Mouse (Mus musculus): Measurements from ENCODE around the gene Il15ra. TPM values are rescaled to one million over a fixed set of nuclear protein-coding genes. Genes with fewer than 3 reads are reported as not detected.

Il15ra gene
- polyA plus RNA-seq, 1 experiment from 2014 or later: 0.64 TPM

DNA sequence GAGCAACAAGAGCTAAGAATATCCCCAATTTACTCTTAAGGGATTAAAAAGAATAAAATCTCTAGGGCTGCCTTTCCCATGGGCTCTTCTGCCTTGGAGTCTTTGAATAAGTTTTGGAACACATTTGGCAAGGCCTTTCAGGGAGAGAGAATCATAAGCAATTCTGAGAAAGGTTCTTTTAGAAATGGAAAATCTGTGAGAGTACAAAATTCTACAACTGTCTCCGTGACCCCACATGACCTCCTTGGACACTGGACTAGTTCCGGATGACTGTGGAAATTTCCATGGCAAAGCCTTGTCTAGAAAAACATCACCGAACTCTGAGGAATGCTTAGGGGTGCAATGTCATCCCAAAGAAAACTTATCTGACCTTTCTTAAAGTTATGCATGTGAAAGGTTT is 39.8 kb upstream of the Il15ra start:
- H3K4me3 ChIP-seq (replicated peaks; ENCODE audit: low read depth, low read length): no peak overlapping the region
- no peak for DNase-seq
- H3K9me3 ChIP-seq (ENCODE audit: control insufficient read depth, low read length): no peaks in the 10 kb centered on the region
- 87% methylated on average over 3 of the region's 3 CpGs for WGBS
- no peaks in the 10 kb centered on the region for H3K27me3 ChIP-seq (ENCODE audit: control insufficient read depth, insufficient read depth, low read length)
- no peak overlapping the region for H3K27ac ChIP-seq (replicated peaks; ENCODE audit: low read depth, low read length)
- H3K9ac ChIP-seq (replicated peaks; ENCODE audit: low read length): no peak overlapping the region
- no peaks in the 10 kb centered on the region for H3K36me3 ChIP-seq (ENCODE audit: control insufficient read depth, insufficient read depth, low read length)
- H3K4me1 ChIP-seq (ENCODE audit: control insufficient read depth, insufficient read depth, low read length): no peaks in the 10 kb centered on the region
- H3K4me2 ChIP-seq (ENCODE audit: low read length): no peak overlapping the region
- no peak for ATAC-seq (ENCODE audit: low FRiP score, low TSS enrichment)

GRCm38 (mm10) chr2:11672144-11672543 is 32.9 kb upstream of the Il15ra start:
- no peaks in the 10 kb centered on the region for H3K27me3 ChIP-seq (ENCODE audit: control insufficient read depth, insufficient read depth, low read length)
- no peaks in the 10 kb centered on the region for H3K36me3 ChIP-seq (ENCODE audit: control insufficient read depth, insufficient read depth, low read length)
- 27% methylated on average over 3 of the region's 3 CpGs for WGBS
- H3K4me3 ChIP-seq (replicated peaks; ENCODE audit: low read depth, low read length): no peak overlapping the region
- no peaks in the 10 kb centered on the region for H3K9me3 ChIP-seq (ENCODE audit: control insufficient read depth, low read length)
- no peak overlapping the region for H3K4me2 ChIP-seq (ENCODE audit: low read length)
- H3K9ac ChIP-seq (replicated peaks; ENCODE audit: low read length): no peak overlapping the region
- ATAC-seq (ENCODE audit: low FRiP score, low TSS enrichment): no peak
- H3K4me1 ChIP-seq (ENCODE audit: control insufficient read depth, insufficient read depth, low read length): no peaks in the 10 kb centered on the region
- H3K27ac ChIP-seq (replicated peaks; ENCODE audit: low read depth, low read length): no peak overlapping the region
- no peak for DNase-seq

GRCm38 (mm10) chr2:11679626-11680025 is 25.5 kb upstream of the Il15ra start:
- H3K4me3 ChIP-seq (replicated peaks; ENCODE audit: low read depth, low read length): no peak overlapping the region
- no peak overlapping the region for H3K4me2 ChIP-seq (ENCODE audit: low read length)
- WGBS: 89% methylated on average over 7 of the region's 7 CpGs

GRCm38 (mm10) chr2:11682712-11683111 is 22.4 kb upstream of the Il15ra start:
- ATAC-seq (ENCODE audit: low FRiP score, low TSS enrichment): no peak

More at GRCm38 (mm10) chr2:11679626-11680025, 25.5 kb upstream of the Il15ra start:
- Histone ChIP-seq H3K27me3 (ENCODE audit: control insufficient read depth, insufficient read depth, low read length) (no peaks in the 10 kb centered on the region), H3K4me1 (ENCODE audit: control insufficient read depth, insufficient read depth, low read length) (no peaks in the 10 kb centered on the region), H3K36me3 (ENCODE audit: control insufficient read depth, insufficient read depth, low read length) (no peaks in the 10 kb centered on the region), H3K9ac (replicated peaks; ENCODE audit: low read length) (no peak overlapping the region), H3K27ac (replicated peaks; ENCODE audit: low read depth, low read length) (no peak overlapping the region), H3K9me3 (ENCODE audit: control insufficient read depth, low read length) (no peaks in the 10 kb centered on the region)
- DNase-seq (no peak), ATAC-seq (ENCODE audit: low FRiP score, low TSS enrichment) (no peak)

DNA sequence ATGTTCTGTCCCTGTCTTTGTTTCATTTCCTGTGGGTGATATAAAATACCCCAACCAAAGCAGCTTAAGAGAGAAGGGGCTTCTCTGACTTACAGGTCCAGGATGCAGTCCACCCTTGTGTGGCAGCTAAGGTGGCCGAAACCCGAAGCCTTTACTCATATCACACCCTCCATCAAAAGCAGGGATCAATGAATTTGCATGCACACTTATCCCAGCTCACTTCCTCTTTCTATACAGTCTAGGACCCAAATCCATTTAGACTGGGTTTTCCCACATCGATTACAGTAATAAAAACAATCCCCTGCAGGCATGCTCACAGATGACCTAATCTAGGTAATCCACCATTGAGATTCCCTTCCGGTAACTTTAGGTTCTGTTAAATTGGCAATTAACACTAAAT is 18.6 kb upstream of the Il15ra start:
- H3K4me3 ChIP-seq (replicated peaks; ENCODE audit: low read depth, low read length): no peak overlapping the region
- no peak overlapping the region for H3K4me2 ChIP-seq (ENCODE audit: low read length)
- DNase-seq: no peak
- no peaks in the 10 kb centered on the region for H3K36me3 ChIP-seq (ENCODE audit: control insufficient read depth, insufficient read depth, low read length)
- H3K27ac ChIP-seq (replicated peaks; ENCODE audit: low read depth, low read length): no peak overlapping the region
- no peaks in the 10 kb centered on the region for H3K4me1 ChIP-seq (ENCODE audit: control insufficient read depth, insufficient read depth, low read length)
- 88% methylated on average over 4 of the region's 4 CpGs for WGBS
- no peak overlapping the region for H3K9ac ChIP-seq (replicated peaks; ENCODE audit: low read length)
- no peak for ATAC-seq (ENCODE audit: low FRiP score, low TSS enrichment)
- H3K9me3 ChIP-seq (ENCODE audit: control insufficient read depth, low read length): no peaks in the 10 kb centered on the region
- H3K27me3 ChIP-seq (ENCODE audit: control insufficient read depth, insufficient read depth, low read length): no peaks in the 10 kb centered on the region

More at GRCm38 (mm10) chr2:11682712-11683111, 22.4 kb upstream of the Il15ra start:
- Histone ChIP-seq H3K4me3 (replicated peaks; ENCODE audit: low read depth, low read length) (no peak overlapping the region), H3K36me3 (ENCODE audit: control insufficient read depth, insufficient read depth, low read length) (no peaks in the 10 kb centered on the region), H3K4me2 (ENCODE audit: low read length) (no peak overlapping the region), H3K4me1 (ENCODE audit: control insufficient read depth, insufficient read depth, low read length) (no peaks in the 10 kb centered on the region), H3K9me3 (ENCODE audit: control insufficient read depth, low read length) (no peaks in the 10 kb centered on the region), H3K27me3 (ENCODE audit: control insufficient read depth, insufficient read depth, low read length) (no peaks in the 10 kb centered on the region), H3K27ac (replicated peaks; ENCODE audit: low read depth, low read length) (no peak overlapping the region), H3K9ac (replicated peaks; ENCODE audit: low read length) (no peak overlapping the region)
- WGBS: 56% methylated on average over 4 of the region's 4 CpGs
- DNase-seq: no peak

GRCm38 (mm10) chr2:11687436-11687835 is 17.7 kb upstream of the Il15ra start:
- Histone ChIP-seq H3K9me3 (ENCODE audit: control insufficient read depth, low read length) (no peaks in the 10 kb centered on the region), H3K4me2 (ENCODE audit: low read length) (no peak overlapping the region), H3K9ac (replicated peaks; ENCODE audit: low read length) (no peak overlapping the region), H3K4me1 (ENCODE audit: control insufficient read depth, insufficient read depth, low read length) (no peaks in the 10 kb centered on the region), H3K36me3 (ENCODE audit: control insufficient read depth, insufficient read depth, low read length) (no peaks in the 10 kb centered on the region), H3K4me3 (replicated peaks; ENCODE audit: low read depth, low read length) (no peak overlapping the region), H3K27me3 (ENCODE audit: control insufficient read depth, insufficient read depth, low read length) (no peaks in the 10 kb centered on the region), H3K27ac (replicated peaks; ENCODE audit: low read depth, low read length) (no peak overlapping the region)
- WGBS: 30% methylated on average over 3 of the region's 3 CpGs
- DNase-seq (peak; percentile 81), ATAC-seq (ENCODE audit: low FRiP score, low TSS enrichment) (no peak)

DNA sequence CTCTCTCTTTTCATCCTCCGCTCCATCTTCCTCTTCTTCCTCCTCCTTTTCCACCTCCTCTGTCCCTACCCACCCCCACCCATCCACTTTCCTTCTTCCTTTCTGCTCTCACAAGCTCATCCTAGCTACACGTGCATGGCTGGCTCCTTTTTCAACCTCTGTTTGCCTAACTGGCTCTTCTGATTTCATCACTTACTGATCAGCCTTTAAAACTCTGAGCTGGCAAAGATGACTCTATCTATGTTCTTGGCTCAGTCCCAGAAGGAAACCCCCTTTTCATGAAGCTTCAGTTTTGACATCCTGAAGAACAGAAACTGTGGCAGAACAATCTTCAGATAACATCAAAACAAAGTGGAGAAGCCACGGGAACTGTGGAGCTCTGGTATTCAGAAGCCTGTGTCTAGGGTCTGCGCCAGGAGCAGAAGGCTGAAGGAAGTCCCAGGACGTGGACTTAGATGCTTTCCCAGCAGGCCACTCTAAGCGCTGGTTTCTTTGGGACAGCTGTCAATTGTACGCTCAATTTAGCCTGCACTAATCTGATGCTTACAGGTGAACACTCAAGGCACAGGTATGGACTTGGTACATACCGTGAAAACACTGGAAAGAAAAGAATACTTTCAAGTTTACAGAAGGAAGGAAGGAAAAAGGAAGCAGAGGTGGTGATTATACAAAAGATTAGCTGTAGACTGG is 14.7 kb upstream of the Il15ra start:
- WGBS: 72% methylated on average over 8 of the region's 8 CpGs
- no peak overlapping the region for H3K27ac ChIP-seq (replicated peaks; ENCODE audit: low read depth, low read length)
- H3K36me3 ChIP-seq (ENCODE audit: control insufficient read depth, insufficient read depth, low read length): no peaks in the 10 kb centered on the region
- H3K27me3 ChIP-seq (ENCODE audit: control insufficient read depth, insufficient read depth, low read length): no peaks in the 10 kb centered on the region
- no peak overlapping the region for H3K4me2 ChIP-seq (ENCODE audit: low read length)
- H3K9ac ChIP-seq (replicated peaks; ENCODE audit: low read length): no peak overlapping the region
- DNase-seq: no peak
- ATAC-seq (ENCODE audit: low FRiP score, low TSS enrichment): no peak
- no peaks in the 10 kb centered on the region for H3K9me3 ChIP-seq (ENCODE audit: control insufficient read depth, low read length)
- H3K4me3 ChIP-seq (replicated peaks; ENCODE audit: low read depth, low read length): no peak overlapping the region
- H3K4me1 ChIP-seq (ENCODE audit: control insufficient read depth, insufficient read depth, low read length): no peaks in the 10 kb centered on the region

DNA sequence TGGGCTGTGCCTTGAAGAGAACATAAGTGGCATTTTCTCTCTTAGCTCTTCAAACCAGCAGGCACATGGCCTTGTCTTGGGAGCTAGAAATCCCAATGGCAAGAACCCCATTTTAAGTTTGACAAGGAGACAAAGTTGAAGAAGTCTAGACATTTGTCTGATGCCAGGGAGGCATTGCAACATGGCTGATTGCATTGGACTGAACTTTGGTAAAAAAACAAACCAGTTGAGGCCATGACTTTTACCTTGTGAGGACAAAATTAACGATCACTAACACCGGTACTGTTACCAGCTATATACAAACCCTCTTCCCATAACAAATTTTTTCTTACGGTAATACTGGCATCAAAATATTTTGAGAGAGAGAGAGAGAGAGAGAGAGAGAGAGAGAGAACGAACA is 11.7 kb upstream of the Il15ra start:
- Histone ChIP-seq H3K27ac (replicated peaks; ENCODE audit: low read depth, low read length) (no peak overlapping the region), H3K27me3 (ENCODE audit: control insufficient read depth, insufficient read depth, low read length) (no peaks in the 10 kb centered on the region), H3K9me3 (ENCODE audit: control insufficient read depth, low read length) (no peaks in the 10 kb centered on the region), H3K4me1 (ENCODE audit: control insufficient read depth, insufficient read depth, low read length) (no peaks in the 10 kb centered on the region), H3K36me3 (ENCODE audit: control insufficient read depth, insufficient read depth, low read length) (no peaks in the 10 kb centered on the region), H3K4me3 (replicated peaks; ENCODE audit: low read depth, low read length) (no peak overlapping the region), H3K9ac (replicated peaks; ENCODE audit: low read length) (no peak overlapping the region), H3K4me2 (ENCODE audit: low read length) (no peak overlapping the region)
- 93% methylated on average over 4 of the region's 4 CpGs for WGBS
- DNase-seq: no peak
- no peak for ATAC-seq (ENCODE audit: low FRiP score, low TSS enrichment)

- no peak for ATAC-seq (ENCODE audit: low FRiP score, low TSS enrichment)
- 83% methylated on average over 2 of the region's 2 CpGs for WGBS
- no peaks in the 10 kb centered on the region for H3K9me3 ChIP-seq (ENCODE audit: control insufficient read depth, low read length)
These were observed 11.0 kb upstream of the Il15ra start for GRCm38 (mm10) chr2:11694104-11694503.

More at GRCm38 (mm10) chr2:11694104-11694503, 11.0 kb upstream of the Il15ra start:
- H3K27me3 ChIP-seq (ENCODE audit: control insufficient read depth, insufficient read depth, low read length): no peaks in the 10 kb centered on the region
- no peak overlapping the region for H3K4me2 ChIP-seq (ENCODE audit: low read length)
- no peak overlapping the region for H3K27ac ChIP-seq (replicated peaks; ENCODE audit: low read depth, low read length)
- no peaks in the 10 kb centered on the region for H3K4me1 ChIP-seq (ENCODE audit: control insufficient read depth, insufficient read depth, low read length)
- H3K4me3 ChIP-seq (replicated peaks; ENCODE audit: low read depth, low read length): no peak overlapping the region
- no peaks in the 10 kb centered on the region for H3K36me3 ChIP-seq (ENCODE audit: control insufficient read depth, insufficient read depth, low read length)
- H3K9ac ChIP-seq (replicated peaks; ENCODE audit: low read length): no peak overlapping the region
- DNase-seq: no peak
